Mouse (Mus musculus) left cerebral cortex, adult 11 months (tissue): ENCODE data around the gene Cxcr5.

Experiments used
- DNase-seq: peaks from one replicate; pipeline ENCODE4 v3.0.0; 2022; ENCODE audit warnings: low spot score

Gene Cxcr5

DNA sequence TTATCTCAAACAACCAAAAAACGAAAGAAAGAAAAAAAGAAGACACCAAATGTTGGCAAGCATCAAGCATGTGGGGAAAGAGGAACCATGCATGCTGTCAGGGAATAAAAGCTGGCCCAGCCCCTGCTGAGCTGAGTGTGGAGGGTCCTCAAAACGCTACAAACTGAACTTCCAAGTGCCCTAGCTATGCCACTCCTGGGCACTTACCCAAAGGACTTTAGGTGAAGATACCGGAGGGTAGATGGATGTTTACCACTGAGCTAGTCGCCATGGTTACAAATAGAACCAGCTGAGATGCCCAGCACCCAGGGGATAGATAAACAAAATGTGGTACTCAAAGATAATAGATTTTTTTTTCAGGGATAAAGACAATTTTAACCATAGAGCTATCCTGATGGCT lies at the start of gene Cxcr5:
Gene Cxcr5 (minus strand): TSS at position 281 of the 400 bp plus-strand sequence.
- DNase-seq = no peak

GRCm38 (mm10) chr9:44610371-44610770 lies 48.7 kb upstream of the Cxcr5 start:
- DNase-seq = no peak

DNA sequence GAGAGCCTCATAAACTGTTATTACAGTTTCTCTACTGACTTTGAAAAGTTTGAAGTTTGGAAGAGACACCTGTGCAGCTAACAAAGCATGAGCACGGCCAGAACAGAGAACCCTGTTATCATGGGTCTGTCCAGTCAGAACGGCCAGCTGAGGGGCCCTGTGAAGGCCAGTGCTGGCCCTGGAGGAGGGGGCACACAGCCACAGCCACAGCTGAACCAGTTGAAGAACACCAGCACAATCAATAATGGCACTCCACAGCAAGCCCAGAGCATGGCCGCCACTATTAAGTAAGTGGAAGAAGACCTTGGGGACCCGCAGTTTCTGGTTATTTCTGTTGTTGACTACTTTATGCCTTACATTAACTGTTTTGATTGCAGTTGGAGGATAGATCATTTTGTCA lies 45.6 kb upstream of the Cxcr5 start:
- DNase-seq = no peak

DNA sequence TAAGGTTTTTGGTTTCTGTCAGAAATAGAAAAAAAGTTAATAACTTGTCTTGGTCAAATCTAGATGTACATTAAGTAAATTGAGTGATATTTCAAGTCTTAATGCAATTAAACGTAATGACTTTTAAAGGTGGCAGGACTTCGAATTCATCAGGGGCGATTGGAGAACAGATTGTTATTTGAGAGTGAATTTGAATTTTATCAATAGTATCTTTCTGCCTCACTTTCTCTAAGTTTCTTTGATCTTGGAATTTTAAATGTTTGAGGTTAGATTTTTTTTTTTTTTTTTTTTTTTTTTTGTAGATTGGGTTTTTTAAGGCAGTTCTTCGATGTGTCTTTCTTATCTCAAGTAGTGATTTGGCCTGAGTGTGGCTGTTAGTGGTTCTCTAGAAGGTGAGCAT lies 45.0 kb upstream of the Cxcr5 start:
- DNase-seq = no peak

- no peak for DNase-seq
Observed at GRCm38 (mm10) chr9:44605616-44606165, 44.0 kb upstream of the Cxcr5 start.

- peak; percentile 48 for DNase-seq
Observed at GRCm38 (mm10) chr9:44604779-44605615, 43.3 kb upstream of the Cxcr5 start, which contains the start of gene Ddx6. Gene Ddx6 (plus strand): TSS chr9:44604892.

- DNase-seq = peak; percentile 74
Observed at GRCm38 (mm10) chr9:44604290-44604778, 42.7 kb upstream of the Cxcr5 start.

DNA sequence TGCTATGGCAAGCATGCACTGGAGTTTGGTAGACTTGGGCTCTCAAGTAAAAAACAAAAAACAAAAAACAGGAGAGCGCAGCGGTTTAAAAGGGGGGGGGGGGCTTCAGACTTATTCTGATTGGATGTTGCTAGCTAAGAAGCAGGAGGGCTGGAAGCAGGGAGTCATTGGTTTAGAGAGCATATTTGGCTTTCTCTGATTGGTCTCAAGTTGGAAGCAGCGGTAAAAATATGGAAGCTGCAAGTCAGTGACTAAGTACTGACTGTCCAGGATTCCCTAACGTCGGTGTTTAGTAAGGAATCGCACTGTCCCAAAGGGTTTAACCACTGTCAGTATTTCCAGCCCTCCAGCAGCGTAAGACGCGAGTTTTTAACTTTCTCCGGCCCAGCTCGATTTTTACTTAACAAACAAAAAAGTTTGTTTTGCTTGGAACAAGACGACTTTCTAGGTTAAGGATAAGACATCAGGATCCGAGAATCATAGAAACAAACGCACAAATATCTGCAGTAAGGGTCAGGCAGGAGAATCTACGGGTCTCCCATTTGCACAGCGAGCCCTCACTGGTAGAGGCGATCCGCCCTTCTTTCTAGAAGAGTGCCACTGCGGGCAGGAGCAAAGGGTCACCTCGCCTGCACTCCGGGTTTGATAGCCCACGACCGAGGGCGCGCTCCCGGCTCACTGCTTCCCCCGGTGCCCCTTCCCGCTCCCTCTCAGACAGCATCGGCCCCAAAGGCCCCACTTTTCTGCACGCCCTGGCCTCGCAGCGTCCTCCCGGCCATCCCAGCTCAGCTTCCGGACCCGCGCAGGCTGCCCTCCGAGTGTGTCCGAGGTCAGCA lies 42.0 kb upstream of the Cxcr5 start:
- peak; percentile 52 for DNase-seq

- no peak for DNase-seq
Observed at GRCm38 (mm10) chr9:44602766-44603165, 41.1 kb upstream of the Cxcr5 start.

DNA sequence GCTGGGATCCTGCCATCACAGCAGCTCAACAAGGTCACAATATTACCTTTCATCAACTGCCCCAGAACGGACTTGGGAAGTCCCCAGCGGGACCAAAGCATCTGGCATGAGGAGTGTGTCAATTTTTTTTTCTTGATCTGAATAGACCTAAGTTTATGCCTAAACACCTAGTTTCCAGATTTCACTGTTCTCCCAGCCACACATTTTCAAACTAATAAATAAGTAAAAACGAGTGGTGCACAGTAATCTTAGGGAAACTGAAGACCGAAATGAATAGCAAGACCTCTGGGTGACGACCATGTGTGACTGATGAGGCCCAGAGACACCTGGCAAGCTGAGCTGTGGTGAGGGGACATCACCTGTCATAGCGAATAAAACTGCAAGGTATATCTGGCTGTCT lies 39.1 kb upstream of the Cxcr5 start:
- DNase-seq = no peak

DNA sequence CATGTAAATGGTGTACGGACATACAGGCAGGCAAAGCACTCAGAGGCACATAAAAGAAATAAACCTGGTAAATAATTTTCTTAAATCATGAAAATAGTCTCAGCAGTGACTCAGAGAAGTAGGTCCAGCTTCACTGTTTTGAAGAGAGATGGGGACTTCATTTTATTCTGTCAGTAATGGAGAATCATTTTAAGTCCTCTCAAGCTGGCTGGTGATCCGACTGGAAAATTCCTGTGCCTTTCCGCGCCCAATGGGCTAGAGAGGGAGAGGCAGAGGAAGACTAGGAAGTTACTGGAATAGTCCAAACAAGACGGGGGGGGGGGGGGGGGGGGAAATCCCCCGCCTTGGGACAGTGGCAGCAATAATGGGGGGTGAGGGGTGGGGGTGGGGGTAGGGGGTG lies 37.9 kb upstream of the Cxcr5 start:
- DNase-seq = no peak

- no peak for DNase-seq
Observed at GRCm38 (mm10) chr9:44598899-44599495, 37.3 kb upstream of the Cxcr5 start.

GRCm38 (mm10) chr9:44597742-44598141 lies 36.1 kb upstream of the Cxcr5 start:
- no peak for DNase-seq

DNA sequence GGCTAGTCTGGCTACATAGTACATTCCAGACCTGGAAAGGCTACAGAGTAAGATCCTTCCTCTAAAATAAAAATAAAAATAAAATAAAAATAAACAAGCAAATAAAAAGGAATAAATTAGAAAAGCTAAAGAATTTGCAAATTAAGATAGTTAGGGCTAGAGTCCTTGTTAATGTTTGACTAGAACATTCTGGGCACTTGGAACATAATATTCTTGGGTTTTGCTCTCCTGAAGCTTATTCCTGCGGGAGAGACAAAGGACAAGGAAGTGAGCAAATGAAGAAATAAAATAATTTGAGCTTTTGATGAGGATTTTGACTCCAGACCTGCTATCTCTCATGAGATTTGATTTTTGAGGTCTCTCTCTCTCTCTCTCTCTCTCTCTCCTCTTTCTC lies 33.9 kb upstream of the Cxcr5 start:
- no peak for DNase-seq

DNA sequence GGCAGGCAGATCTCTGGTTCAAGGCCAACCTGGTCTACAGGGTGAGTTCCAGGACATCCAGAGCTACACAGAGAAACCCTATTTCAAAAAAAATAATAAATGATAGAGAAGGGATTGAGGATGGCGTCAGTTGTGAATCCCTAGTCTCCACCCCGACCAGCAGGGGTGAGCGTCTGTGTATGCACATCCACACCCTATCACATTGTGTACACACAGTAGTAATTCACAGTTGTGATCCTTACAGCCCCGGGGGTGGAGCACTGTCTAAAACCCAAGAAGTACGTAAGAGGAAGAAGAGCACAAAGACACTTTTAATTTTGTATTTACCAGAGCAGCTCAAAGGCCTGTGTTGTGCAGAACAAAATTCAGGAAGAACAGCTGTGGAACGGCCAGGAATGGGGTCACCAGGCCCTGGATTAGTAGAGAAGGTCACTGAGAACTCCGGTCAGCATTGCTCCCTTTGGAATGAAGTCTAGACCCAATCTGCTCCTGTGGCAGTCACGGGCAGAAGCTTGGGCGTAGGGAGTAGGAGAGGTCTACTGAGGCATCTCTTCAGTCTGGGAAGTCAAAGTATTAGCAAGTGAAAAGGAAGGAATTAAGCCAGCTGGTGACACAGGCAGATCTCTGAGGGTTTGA lies 33.3 kb upstream of the Cxcr5 start:
- DNase-seq = no peak

- no peak for DNase-seq
Observed at GRCm38 (mm10) chr9:44593886-44594285, 32.2 kb upstream of the Cxcr5 start.

GRCm38 (mm10) chr9:44593221-44593620 lies 31.5 kb upstream of the Cxcr5 start:
- DNase-seq = no peak

GRCm38 (mm10) chr9:44591595-44592188 lies 30.0 kb upstream of the Cxcr5 start:
- DNase-seq = no peak

DNA sequence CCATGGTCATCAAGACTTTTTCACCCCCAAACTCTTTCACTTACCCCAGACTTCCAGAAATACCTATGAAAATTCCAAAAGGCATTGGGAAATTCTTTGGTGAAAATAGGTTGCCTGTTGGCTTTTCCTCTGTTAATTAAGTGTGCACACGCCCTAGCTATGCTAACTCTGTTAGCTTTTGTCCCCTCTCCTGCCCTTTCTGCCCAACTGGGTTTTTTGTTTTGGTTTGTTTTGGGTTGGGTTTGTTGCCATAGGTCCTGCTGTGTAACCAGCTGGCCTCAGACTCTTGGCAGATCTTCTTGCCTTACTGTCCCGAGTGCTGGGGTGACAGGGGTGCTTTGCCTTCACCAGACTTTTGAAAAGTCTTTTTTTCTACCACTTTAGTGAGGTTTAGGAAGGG lies 29.3 kb upstream of the Cxcr5 start:
- DNase-seq = no peak

GRCm38 (mm10) chr9:44589095-44589494 lies 27.4 kb upstream of the Cxcr5 start:
- DNase-seq = no peak

GRCm38 (mm10) chr9:44588605-44589004 lies 26.9 kb upstream of the Cxcr5 start:
- no peak for DNase-seq
